Mouse (Mus musculus): ENCODE measurements around the gene Mcf2l.

Gene Mcf2l

DNA sequence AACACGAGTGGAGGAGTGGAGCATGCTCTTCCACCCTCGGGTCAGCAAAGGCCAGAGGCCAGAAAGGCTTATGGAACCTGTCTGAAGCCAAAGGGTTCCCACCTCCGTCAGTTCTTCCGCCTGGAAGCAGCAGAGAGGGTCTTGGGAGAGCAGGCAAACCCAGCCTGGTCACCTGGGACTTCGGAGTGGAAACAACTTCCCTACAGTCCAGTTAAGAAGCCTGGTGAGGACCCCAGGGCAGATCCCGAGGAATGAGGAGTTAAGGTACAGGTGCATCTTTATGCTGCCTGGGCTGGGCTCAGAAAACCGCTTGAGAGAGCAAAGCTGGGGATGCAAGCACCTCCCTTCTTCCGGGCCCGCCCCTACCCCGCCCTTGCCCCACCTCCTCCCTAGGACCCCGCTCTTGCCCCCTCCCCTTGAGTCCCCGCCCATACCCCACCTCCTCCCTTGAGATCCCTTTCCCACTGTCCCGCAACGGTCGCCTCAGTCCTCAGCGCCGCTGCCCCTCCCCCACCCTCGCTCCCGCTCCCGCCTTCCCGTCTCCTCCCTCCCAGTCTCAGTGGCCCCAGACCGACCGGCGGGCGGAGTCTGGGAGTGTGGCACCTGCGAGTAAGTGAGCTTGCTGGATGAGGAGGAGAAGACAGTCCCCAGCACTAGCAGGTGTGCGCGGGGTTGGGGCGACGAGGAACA lies at the start of gene Mcf2l:
Gene Mcf2l, plus strand, starts transcription at position 450 of the 690 bp plus-strand sequence.
- CTCF ChIA-PET = no interaction called here

DNA sequence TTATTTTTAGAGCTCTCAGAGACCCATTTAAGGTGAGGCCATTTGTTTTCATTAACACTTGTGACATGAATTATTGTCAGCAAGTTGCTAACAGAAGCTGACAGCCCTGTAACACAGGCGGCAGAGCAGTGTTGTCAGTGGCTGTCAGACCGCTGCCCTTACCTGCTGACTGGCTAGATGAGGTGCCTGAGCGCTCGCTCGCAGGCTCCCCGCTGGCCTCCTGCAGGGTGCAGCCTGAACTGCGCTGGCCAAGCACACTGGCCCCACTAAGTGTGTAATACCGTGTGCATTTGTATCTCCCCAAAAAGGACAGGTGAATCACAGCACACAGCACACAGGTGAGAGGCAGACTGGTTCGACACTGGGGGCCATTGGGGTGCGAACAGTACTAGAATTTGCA lies 49.0 kb upstream of the Mcf2l start:
- CTCF ChIA-PET = no interaction called here

GRCm38 (mm10) chr8:12825236-12825635 lies 48.4 kb upstream of the Mcf2l start:
- CTCF ChIA-PET = no interaction called here

GRCm38 (mm10) chr8:12825686-12826237 lies 47.8 kb upstream of the Mcf2l start:
- CTCF ChIA-PET = no interaction called here

- CTCF ChIA-PET = no interaction called here
Measured at GRCm38 (mm10) chr8:12827124-12827523, 46.5 kb upstream of the Mcf2l start.

- CTCF ChIA-PET = no interaction called here
Measured at GRCm38 (mm10) chr8:12828298-12828697, 45.3 kb upstream of the Mcf2l start.

GRCm38 (mm10) chr8:12829381-12829780 lies 44.2 kb upstream of the Mcf2l start:
- CTCF ChIA-PET = no interaction called here

- CTCF ChIA-PET = no interaction called here
Measured at GRCm38 (mm10) chr8:12831659-12832589, 41.7 kb upstream of the Mcf2l start.

- CTCF ChIA-PET = interaction anchor here (0.6 kb wide), 1 partner anchor 15 kb away, joined by 5 read pairs; no protein-coding TSS in a partner anchor
Measured at GRCm38 (mm10) chr8:12833616-12834015, 40.0 kb upstream of the Mcf2l start.

- CTCF ChIA-PET = no interaction called here
Measured at GRCm38 (mm10) chr8:12840834-12841233, 32.8 kb upstream of the Mcf2l start.

GRCm38 (mm10) chr8:12842342-12842995 lies 31.1 kb upstream of the Mcf2l start:
- CTCF ChIA-PET = no interaction called here

GRCm38 (mm10) chr8:12844347-12844950 lies 29.2 kb upstream of the Mcf2l start:
- CTCF ChIA-PET = no interaction called here

DNA sequence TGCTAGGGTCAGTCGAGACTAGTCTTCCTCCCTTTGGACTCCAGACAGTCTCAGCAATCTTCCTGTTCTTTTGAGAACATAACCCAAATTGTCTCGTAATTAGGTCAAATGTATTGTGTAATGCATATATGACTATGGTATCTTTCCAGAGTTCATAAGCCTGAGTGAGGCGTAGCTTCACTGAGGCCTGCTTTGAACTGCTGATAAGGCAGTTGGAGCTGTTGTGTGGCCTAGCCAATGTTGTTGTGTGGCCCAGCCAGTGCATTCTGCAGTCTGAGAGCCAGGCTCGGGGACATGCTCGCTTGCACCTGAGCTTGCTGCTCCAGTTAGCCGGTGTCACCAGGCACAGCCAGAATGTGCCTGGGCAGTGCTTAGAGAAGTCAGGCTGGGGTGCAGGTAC lies 27.2 kb upstream of the Mcf2l start:
- CTCF ChIA-PET = no interaction called here

GRCm38 (mm10) chr8:12851241-12851640 lies 22.4 kb upstream of the Mcf2l start:
- CTCF ChIA-PET = no interaction called here

DNA sequence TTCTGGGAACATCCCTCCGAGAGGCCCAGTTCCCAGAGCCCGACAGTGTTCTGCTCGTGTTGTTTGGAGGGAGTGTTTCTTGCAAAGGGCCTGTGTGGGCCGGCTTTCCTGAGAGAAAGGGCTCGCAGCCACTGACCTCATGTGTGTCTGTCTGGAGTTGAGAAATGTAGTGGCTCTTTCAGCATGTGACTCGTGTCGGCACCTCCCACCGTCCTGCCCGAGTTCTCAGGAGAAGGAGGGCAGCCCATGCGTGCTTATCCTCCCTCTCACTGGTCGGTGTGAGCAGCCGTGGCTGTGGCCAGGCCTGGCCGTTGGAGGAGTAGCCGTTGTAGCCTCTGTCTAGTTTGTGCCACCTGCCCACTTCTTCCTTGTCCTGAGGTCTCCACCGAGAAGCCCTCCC lies 17.6 kb upstream of the Mcf2l start:
- CTCF ChIA-PET = no interaction called here

DNA sequence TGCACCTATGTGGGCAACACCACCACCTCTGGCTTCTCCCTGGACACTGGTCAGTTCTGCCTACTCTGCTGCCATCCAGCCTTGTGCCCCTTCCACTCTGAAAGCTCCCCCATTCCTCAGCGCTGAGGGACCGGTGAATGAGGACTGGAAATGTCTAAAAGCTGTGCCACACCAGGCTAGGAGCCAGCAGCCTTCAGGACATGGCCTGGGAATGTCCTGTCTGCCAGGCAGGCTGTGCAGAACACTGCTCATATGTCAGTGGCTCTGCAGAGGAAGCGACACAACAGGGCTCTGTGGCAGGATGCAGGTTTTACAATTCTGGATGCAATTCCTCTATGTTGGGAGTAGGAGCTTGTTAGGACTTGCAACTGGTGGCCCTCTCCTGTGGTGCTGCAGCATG lies 10.5 kb upstream of the Mcf2l start:
- CTCF ChIA-PET = no interaction called here

DNA sequence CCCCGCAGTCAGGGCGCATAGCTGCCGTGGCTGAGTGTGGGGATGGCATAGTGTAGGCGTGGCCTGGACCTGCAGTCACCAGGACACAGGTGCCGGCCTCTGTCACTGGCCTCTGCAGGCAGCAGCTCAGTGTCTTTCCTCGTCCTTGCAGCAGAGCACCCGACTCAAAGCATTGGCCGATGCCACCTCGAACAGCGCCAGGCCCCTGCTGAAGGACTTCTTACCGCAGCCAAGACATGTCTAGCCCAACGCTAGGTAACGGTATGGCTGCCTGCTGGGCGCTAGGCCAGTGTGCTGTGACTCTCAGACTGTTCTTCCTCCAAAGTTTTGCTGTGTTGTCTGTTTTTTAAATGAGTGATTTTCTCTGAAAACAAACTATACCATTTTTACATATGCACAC lies 10.0 kb upstream of the Mcf2l start:
- CTCF ChIA-PET = no interaction called here

DNA sequence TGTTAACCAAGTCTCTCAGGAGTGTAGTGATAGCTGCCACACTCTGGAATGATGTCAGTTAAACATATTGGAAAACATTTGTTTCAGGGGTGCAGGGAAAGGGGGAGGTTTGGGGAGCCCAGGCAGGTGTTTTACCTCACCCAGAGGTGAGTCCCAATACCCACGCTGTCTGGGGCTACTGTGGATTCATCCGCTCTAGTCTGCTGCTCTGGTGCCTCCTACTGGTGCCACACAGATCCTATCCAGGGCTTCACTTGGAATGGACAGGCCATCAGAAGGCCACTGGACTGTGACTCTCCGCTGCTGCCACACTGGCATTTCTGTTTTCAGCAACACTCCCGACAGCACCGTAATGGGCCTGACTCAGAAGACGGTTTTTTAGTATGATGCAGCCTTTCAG lies 7.8 kb upstream of the Mcf2l start:
- CTCF ChIA-PET = no interaction called here

DNA sequence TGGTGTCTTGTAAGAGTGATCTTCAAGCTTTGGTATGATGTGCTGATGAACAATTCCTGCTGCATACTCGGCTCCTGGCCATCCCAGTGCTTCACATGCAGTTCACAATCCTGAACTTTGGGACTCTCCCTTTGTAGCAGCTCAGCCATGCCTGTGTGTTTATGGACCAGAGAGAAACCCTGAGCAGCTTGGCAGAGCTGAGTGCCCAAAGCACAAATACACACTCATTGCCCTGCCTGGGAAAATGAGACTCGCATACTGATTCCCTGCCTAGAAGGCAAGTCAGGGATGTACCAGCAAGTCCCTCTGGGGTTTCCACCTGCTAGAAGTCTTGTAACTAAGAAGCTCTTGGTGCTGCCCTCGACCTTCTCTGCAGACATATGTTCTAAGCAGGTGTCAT lies 3.9 kb upstream of the Mcf2l start:
- CTCF ChIA-PET = no interaction called here

DNA sequence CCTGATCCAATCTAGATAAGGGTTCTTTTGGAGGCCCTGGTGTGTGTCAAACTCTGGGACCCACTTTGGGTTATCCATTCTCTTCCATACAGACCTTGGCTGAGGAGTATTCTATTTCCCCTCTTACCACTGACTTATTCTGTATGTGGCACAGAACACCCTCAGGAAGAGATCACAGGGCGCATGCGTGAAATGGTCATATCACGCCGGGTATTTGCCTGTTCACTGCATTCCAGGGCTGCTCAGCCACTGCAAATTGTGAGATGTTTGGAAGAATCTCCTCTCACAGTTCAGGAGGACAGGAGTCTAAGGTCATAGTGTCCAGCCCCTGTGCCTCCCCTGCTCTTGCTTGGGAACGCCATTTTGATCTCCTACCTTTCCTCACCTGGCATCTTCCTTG lies 3.0 kb upstream of the Mcf2l start:
- CTCF ChIA-PET = no interaction called here

DNA sequence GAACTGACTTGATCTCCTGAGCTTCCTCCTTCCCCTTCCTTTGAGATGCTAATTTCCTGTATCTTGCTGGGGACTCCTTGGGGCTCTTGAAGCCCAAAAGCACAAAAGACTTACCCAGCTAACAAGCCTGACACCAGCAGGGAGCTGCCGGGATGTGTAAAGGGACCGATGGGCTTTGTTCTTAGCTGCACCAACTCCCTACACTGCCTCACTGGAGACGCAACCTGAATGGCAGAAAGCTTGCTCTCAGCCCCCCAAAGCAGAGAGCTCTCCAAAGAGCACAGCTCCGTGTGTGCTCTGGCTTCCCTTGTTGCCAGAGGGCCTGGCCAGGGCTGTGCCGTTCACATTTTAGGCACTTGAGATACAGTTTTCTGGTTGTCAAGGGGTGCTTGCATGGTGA lies 2.1 kb upstream of the Mcf2l start:
- CTCF ChIA-PET = no interaction called here

GRCm38 (mm10) chr8:12872983-12873356 lies 636 bp upstream of the Mcf2l start:
- CTCF ChIA-PET = no interaction called here
